Mouse (Mus musculus) megakaryocyte progenitor cell, adult 5-6 weeks (primary cell): ENCODE results near the gene Cep57l1. TPM values are rescaled to one million over a fixed set of nuclear protein-coding genes. Genes with fewer than 3 reads are reported as not detected.
A peak's percentile ranks its signal among the peaks of the same experiment; 100 is the strongest.
"Not testable (repeated sequence)": the region's sequence is repeated elsewhere in the genome, so short reads cannot be mapped to it uniquely, and the experiment has no call there.

ENCODE experiments used
- ATAC-seq: replicated peaks from 2 replicates; pipeline ENCODE4 v1.8.0; 2016; ENCODE audit warnings: mild to moderate bottlenecking, moderate TSS enrichment, inconsistent platforms; ENCODE audit not compliant: poor library complexity
- total RNA-seq, 2 experiments: library from RNA; stranded (forward) in 1 of 2; stranded (reverse) in 1 of 2; fragments of 157-497, 149-512 nt in 1 of 2; fragments of 200-1000 nt in 1 of 2; gene quantifications; 2 replicates each; pipeline versions ENCODE4 v1.2.3 to v1.2.4; 2015 to 2017

Gene Cep57l1
- 40.3 and 53.4 TPM in 2 replicates for total RNA-seq (2015)
- 44.4 and 57.8 TPM in 2 replicates for total RNA-seq (2017)

- ATAC-seq, result peak; percentile 73
Measured at GRCm38 (mm10) chr10:41809771-41810563, at the start of gene Cep57l1, which contains the start of gene Sesn1. TSS of gene Cep57l1 (minus strand) at chr10:41809871. TSS of gene Sesn1 (plus strand) at chr10:41809935.

GRCm38 (mm10) chr10:41848721-41849120, 39.0 kb upstream of the Cep57l1 start:
- ATAC-seq, result peak; percentile 93

- ATAC-seq, result no peak
Measured at GRCm38 (mm10) chr10:41847737-41848136, 38.1 kb upstream of the Cep57l1 start.

GRCm38 (mm10) chr10:41838911-41839310, 29.2 kb upstream of the Cep57l1 start:
- no peak for ATAC-seq

GRCm38 (mm10) chr10:41834131-41834530, 24.5 kb upstream of the Cep57l1 start:
- no peak for ATAC-seq

GRCm38 (mm10) chr10:41832191-41832590, 22.5 kb upstream of the Cep57l1 start:
- ATAC-seq, result no peak

- peak; percentile 86 for ATAC-seq
Measured at GRCm38 (mm10) chr10:41830851-41831522, 21.3 kb upstream of the Cep57l1 start.

- ATAC-seq, result no peak
Measured at GRCm38 (mm10) chr10:41830445-41830844, 20.8 kb upstream of the Cep57l1 start.

- no peak for ATAC-seq
Measured at GRCm38 (mm10) chr10:41829980-41830379, 20.3 kb upstream of the Cep57l1 start.

- no peak for ATAC-seq
Measured at GRCm38 (mm10) chr10:41829191-41829590, 19.5 kb upstream of the Cep57l1 start.

GRCm38 (mm10) chr10:41827784-41828183, 18.1 kb upstream of the Cep57l1 start:
- peak; percentile 58 for ATAC-seq

GRCm38 (mm10) chr10:41826526-41827116, 16.9 kb upstream of the Cep57l1 start:
- ATAC-seq, result peak; percentile 80

GRCm38 (mm10) chr10:41825996-41826395, 16.3 kb upstream of the Cep57l1 start:
- ATAC-seq, result no peak

GRCm38 (mm10) chr10:41825041-41825440, 15.4 kb upstream of the Cep57l1 start:
- ATAC-seq, result no peak

- no peak for ATAC-seq
Measured at GRCm38 (mm10) chr10:41823916-41824315, 14.2 kb upstream of the Cep57l1 start.

GRCm38 (mm10) chr10:41823282-41823675, 13.6 kb upstream of the Cep57l1 start:
- ATAC-seq, result not testable (repeated sequence)

GRCm38 (mm10) chr10:41822573-41823281, 13.1 kb upstream of the Cep57l1 start:
- ATAC-seq, result no peak

GRCm38 (mm10) chr10:41821171-41821570, 11.5 kb upstream of the Cep57l1 start:
- ATAC-seq, result no peak

- ATAC-seq, result no peak
Measured at GRCm38 (mm10) chr10:41820401-41820800, 10.7 kb upstream of the Cep57l1 start.

- ATAC-seq, result no peak
Measured at GRCm38 (mm10) chr10:41819307-41819706, 9.6 kb upstream of the Cep57l1 start.

- not testable (repeated sequence) for ATAC-seq
Measured at GRCm38 (mm10) chr10:41818733-41819070, 9.0 kb upstream of the Cep57l1 start.
